Mouse (Mus musculus): ENCODE results near the gene Spata46. TPM values are rescaled to one million over a fixed set of nuclear protein-coding genes. Genes with fewer than 3 reads are reported as not detected.

The Spata46 gene
- polyA plus RNA-seq, 1 experiment from 2014 or later = 1.1 TPM

GRCm38 (mm10) chr1:170302456-170302855 lies 6.1 kb upstream of the Spata46 start:
- Histone ChIP-seq H3K9ac (no peak overlapping the region), H3K36me3 (peaks cover 35% of the 10 kb centered on the region), H3K27ac (replicated peaks) (no peak overlapping the region), H3K27me3 (replicated peaks) (no peaks in the 10 kb centered on the region), H3K4me2 (no peak overlapping the region), H3K9me3 (no peaks in the 10 kb centered on the region), H3K4me1 (peaks cover 4% of the 10 kb centered on the region; the same call in 1 of the 2 replicates), H3K4me3 (no peak overlapping the region)
- 75% methylated on average over 6 of the region's 6 CpGs for WGBS
- ATAC-seq (ENCODE audit: extremely low read depth, insufficient number of reproducible peaks, low FRiP score, low TSS enrichment) = no peak

- Histone ChIP-seq H3K27ac (replicated peaks) (no peak overlapping the region), H3K9me3 (no peaks in the 10 kb centered on the region), H3K36me3 (peaks cover 35% of the 10 kb centered on the region), H3K4me2 (no peak overlapping the region), H3K4me1 (peaks cover 4% of the 10 kb centered on the region; the same call in 1 of the 2 replicates), H3K27me3 (replicated peaks) (no peaks in the 10 kb centered on the region), H3K9ac (no peak overlapping the region), H3K4me3 (no peak overlapping the region)
- WGBS = 62% methylated on average over 6 of the region's 6 CpGs
- ATAC-seq (ENCODE audit: extremely low read depth, insufficient number of reproducible peaks, low FRiP score, low TSS enrichment) = no peak
These were observed 5.5 kb upstream of the Spata46 start for GRCm38 (mm10) chr1:170303103-170303502.

DNA sequence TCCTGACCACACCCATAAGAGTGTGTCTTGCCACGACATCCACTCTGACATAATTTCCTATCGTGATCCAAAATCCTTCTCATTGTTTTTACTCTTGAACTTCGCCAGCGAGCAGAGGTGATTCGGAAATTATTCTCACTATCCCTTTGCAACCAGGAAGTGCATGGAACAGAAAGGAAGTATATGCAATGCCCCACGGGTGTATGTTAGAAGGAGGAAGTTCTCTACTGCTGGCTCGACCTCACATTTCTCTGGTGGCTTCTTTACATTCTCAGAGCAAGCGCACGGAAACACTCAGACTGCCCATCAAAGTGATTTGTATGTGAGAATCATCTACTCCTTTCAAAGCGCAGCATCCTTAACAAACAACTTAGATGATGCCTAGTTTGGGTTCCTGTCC lies 3.6 kb upstream of the Spata46 start:
- H3K4me3 ChIP-seq = no peak overlapping the region
- H3K36me3 ChIP-seq = peaks cover 22% of the 10 kb centered on the region
- peaks cover 4% of the 10 kb centered on the region; the same call in 1 of the 2 replicates for H3K4me1 ChIP-seq
- H3K4me2 ChIP-seq = no peak overlapping the region
- no peak overlapping the region for H3K27ac ChIP-seq (replicated peaks)
- no peak overlapping the region for H3K9ac ChIP-seq
- no peaks in the 10 kb centered on the region for H3K27me3 ChIP-seq (replicated peaks)
- ATAC-seq (ENCODE audit: extremely low read depth, insufficient number of reproducible peaks, low FRiP score, low TSS enrichment) = no peak
- no peaks in the 10 kb centered on the region for H3K9me3 ChIP-seq
- WGBS = 81% methylated on average over 10 of the region's 10 CpGs

GRCm38 (mm10) chr1:170306232-170306631 lies 2.4 kb upstream of the Spata46 start, which contains the start of gene Gm7694:
Gene Gm7694 (minus strand): TSS chr1:170306332.
- Histone ChIP-seq H3K4me2 (no peak within 1 kb of the TSS), H3K4me3 (no peak within 1 kb of the TSS), H3K27me3 (replicated peaks) (no peaks in the 10 kb centered on the region), H3K4me1 (peaks cover 4% of the 10 kb centered on the region; the same call in 1 of the 2 replicates), H3K27ac (replicated peaks) (no peak within 1 kb of the TSS), H3K9ac (no peak within 1 kb of the TSS), H3K9me3 (no peaks in the 10 kb centered on the region), H3K36me3 (peaks cover 9% of the 10 kb centered on the region)
- ATAC-seq (ENCODE audit: extremely low read depth, insufficient number of reproducible peaks, low FRiP score, low TSS enrichment) = no peak
- 82% methylated on average over 4 of the region's 4 CpGs for WGBS

DNA sequence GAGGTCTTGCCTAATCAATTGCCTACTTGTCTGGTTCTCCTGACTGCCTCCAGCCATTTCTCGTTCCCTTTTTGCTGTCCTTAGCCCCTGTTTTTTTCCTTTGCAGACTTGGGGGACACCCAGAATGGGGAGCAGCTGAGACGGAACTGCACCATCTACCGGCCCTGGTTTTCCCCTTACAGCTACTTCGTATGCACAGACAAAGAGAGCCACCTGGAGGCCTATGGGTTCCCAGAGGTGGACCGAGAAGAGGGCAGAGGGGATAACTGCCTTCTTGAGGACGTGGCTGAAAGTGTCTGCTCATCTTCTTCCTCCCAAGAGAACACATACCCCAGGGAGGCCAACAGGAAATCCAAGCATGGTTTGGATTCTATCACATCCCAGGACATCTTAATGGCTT lies 2.8 kb downstream of the Spata46 start:
- H3K9ac ChIP-seq = no peak overlapping the region
- no peaks in the 10 kb centered on the region for H3K27me3 ChIP-seq (replicated peaks)
- no peaks in the 10 kb centered on the region for H3K9me3 ChIP-seq
- 68% methylated on average over 6 of the region's 6 CpGs for WGBS
- no peak for ATAC-seq (ENCODE audit: extremely low read depth, insufficient number of reproducible peaks, low FRiP score, low TSS enrichment)
- no peak overlapping the region for H3K4me2 ChIP-seq
- no peak overlapping the region for H3K27ac ChIP-seq (replicated peaks)
- no peak overlapping the region for H3K4me3 ChIP-seq
- H3K4me1 ChIP-seq = no peaks in the 10 kb centered on the region
- peaks cover 12% of the 10 kb centered on the region for H3K36me3 ChIP-seq

DNA sequence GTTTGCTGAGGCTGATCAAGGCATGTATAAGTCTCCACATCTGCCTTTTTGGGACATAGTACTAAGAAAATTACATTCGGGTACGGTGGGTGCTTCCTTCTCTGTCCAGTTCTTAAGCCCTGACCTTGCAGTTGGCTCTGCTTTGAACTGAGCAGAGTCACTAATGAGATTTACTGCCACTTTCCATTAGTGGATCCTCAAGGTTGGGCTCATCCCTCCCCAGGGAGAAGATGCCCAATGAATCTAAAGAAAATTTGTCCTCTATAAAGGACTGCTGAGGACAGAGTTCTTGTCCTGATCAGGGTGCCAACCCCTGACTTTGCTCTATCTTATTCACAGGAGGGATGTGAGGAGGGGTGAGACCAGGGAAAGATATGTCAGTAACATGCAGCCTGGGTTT lies 13.4 kb downstream of the Spata46 start:
- no peak overlapping the region for H3K27ac ChIP-seq (replicated peaks)
- ATAC-seq (ENCODE audit: extremely low read depth, insufficient number of reproducible peaks, low FRiP score, low TSS enrichment) = no peak
- 82% methylated on average over 2 of the region's 2 CpGs for WGBS

DNA sequence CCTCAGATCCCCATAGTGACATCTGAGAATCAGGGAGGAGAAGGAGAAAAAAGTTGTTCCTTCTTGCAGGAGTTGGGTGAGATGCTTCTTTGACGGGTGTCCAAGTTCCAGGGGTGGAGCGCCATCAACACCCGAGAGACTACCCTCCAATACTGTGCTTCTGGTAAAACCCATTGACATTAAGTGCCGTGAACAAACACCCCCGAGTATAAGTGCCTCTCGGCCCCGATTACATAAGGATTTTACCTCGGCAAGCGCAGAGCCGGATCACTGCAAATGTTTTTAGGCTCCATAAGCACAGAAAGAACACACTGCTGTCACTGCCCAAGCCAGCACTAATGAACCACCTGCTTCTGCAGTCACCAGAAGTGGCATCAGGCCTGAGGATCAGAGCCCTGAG lies 14.4 kb downstream of the Spata46 start:
- no peak for ATAC-seq (ENCODE audit: extremely low read depth, insufficient number of reproducible peaks, low FRiP score, low TSS enrichment)
- Histone ChIP-seq H3K27ac (replicated peaks) (no peak overlapping the region), H3K4me3 (no peak overlapping the region), H3K9me3 (no peaks in the 10 kb centered on the region), H3K36me3 (peaks cover 40% of the 10 kb centered on the region), H3K4me1 (no peaks in the 10 kb centered on the region), H3K27me3 (replicated peaks) (no peaks in the 10 kb centered on the region), H3K4me2 (no peak overlapping the region), H3K9ac (no peak overlapping the region)
- WGBS = 81% methylated on average over 10 of the region's 10 CpGs

More for the DNA sequence above, 13.4 kb downstream of the Spata46 start:
- H3K9me3 ChIP-seq = no peaks in the 10 kb centered on the region
- H3K27me3 ChIP-seq (replicated peaks) = no peaks in the 10 kb centered on the region
- H3K4me3 ChIP-seq = no peak overlapping the region
- no peak overlapping the region for H3K9ac ChIP-seq
- H3K4me1 ChIP-seq = no peaks in the 10 kb centered on the region
- peaks cover 40% of the 10 kb centered on the region for H3K36me3 ChIP-seq
- H3K4me2 ChIP-seq = no peak overlapping the region

GRCm38 (mm10) chr1:170324312-170324711 lies 15.7 kb downstream of the Spata46 start:
- H3K36me3 ChIP-seq = peaks cover 38% of the 10 kb centered on the region
- no peaks in the 10 kb centered on the region for H3K9me3 ChIP-seq
- no peak overlapping the region for H3K27ac ChIP-seq (replicated peaks)
- H3K4me2 ChIP-seq = no peak overlapping the region
- WGBS = 89% methylated on average over 1 of the region's 1 CpGs
- ATAC-seq (ENCODE audit: extremely low read depth, insufficient number of reproducible peaks, low FRiP score, low TSS enrichment) = no peak
- no peaks in the 10 kb centered on the region for H3K27me3 ChIP-seq (replicated peaks)
- H3K4me1 ChIP-seq = no peaks in the 10 kb centered on the region
- no peak overlapping the region for H3K4me3 ChIP-seq
- no peak overlapping the region for H3K9ac ChIP-seq

DNA sequence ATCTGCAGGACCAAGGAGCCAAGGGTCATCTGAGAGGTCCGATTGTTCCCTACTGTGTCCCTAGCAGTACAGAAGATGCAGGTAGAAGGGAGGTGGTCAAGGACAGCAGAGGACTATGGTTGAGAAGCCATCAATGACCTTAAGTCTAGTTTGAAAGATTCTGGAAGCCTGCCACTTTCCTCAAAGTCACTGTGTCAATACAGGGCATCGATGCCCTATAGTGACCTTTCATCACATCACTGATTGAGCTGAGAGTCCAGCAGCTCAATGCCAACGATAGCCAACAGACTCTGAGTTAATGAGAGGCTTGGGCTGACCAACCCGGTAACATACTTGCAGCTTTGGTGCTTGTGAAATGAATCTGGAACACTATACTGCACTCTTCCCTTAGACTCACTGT lies 16.7 kb downstream of the Spata46 start:
- no peak overlapping the region for H3K4me2 ChIP-seq
- ATAC-seq (ENCODE audit: extremely low read depth, insufficient number of reproducible peaks, low FRiP score, low TSS enrichment) = no peak
- H3K9ac ChIP-seq = no peak overlapping the region
- 77% methylated on average over 4 of the region's 4 CpGs for WGBS
- peaks cover 29% of the 10 kb centered on the region for H3K36me3 ChIP-seq
- no peak overlapping the region for H3K4me3 ChIP-seq
- no peaks in the 10 kb centered on the region for H3K4me1 ChIP-seq
- H3K27me3 ChIP-seq (replicated peaks) = no peaks in the 10 kb centered on the region
- H3K9me3 ChIP-seq = no peaks in the 10 kb centered on the region
- H3K27ac ChIP-seq (replicated peaks) = no peak overlapping the region

DNA sequence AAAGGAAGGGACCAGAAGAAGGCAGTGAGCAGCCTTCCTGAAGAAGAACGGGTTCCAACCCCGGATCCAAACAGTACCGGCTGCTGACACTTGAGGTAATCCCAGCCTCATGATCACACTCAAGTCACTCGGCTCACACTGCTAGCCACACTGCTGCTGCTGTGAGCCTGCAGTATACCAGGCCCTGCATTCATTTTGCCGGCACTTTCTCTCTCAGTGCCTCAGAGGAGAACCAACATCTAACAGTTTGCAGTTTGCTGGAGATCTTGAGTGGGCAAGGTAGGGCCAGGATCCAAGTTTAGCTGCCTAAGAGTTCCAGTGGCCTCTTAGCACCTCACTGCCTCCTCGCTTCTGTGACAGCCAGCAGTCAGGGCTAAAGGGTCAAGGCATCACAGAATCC lies 23.3 kb downstream of the Spata46 start:
- no peak overlapping the region for H3K4me2 ChIP-seq
- no peak overlapping the region for H3K4me3 ChIP-seq
- H3K4me1 ChIP-seq = peaks cover 20% of the 10 kb centered on the region
- no peaks in the 10 kb centered on the region for H3K9me3 ChIP-seq
- WGBS = 41% methylated on average over 6 of the region's 6 CpGs
- 0 out of 2 replicates have a peak overlapping the region, but pooled peaks have one; percentile 1 for H3K9ac ChIP-seq
- no peaks in the 10 kb centered on the region for H3K27me3 ChIP-seq (replicated peaks)
- ATAC-seq (ENCODE audit: extremely low read depth, insufficient number of reproducible peaks, low FRiP score, low TSS enrichment) = no peak
- 0 out of 2 replicates have a peak overlapping the region, but pooled peaks have one; percentile 33 for H3K27ac ChIP-seq (replicated peaks)
- peaks cover 33% of the 10 kb centered on the region for H3K36me3 ChIP-seq

GRCm38 (mm10) chr1:170332775-170333174 lies 24.2 kb downstream of the Spata46 start:
- Histone ChIP-seq H3K4me3 (no peak overlapping the region), H3K27ac (replicated peaks) (no peak overlapping the region), H3K9me3 (no peaks in the 10 kb centered on the region), H3K27me3 (replicated peaks) (no peaks in the 10 kb centered on the region), H3K9ac (no peak overlapping the region), H3K36me3 (peaks cover 29% of the 10 kb centered on the region), H3K4me2 (no peak overlapping the region), H3K4me1 (peaks cover 20% of the 10 kb centered on the region)
- WGBS = 66% methylated on average over 4 of the region's 4 CpGs
- no peak for ATAC-seq (ENCODE audit: extremely low read depth, insufficient number of reproducible peaks, low FRiP score, low TSS enrichment)

GRCm38 (mm10) chr1:170339943-170340342 lies 31.3 kb downstream of the Spata46 start:
- Histone ChIP-seq H3K4me1 (peaks cover 12% of the 10 kb centered on the region; the same call in 1 of the 2 replicates), H3K27me3 (replicated peaks) (no peaks in the 10 kb centered on the region), H3K27ac (replicated peaks) (no peak overlapping the region), H3K4me2 (no peak overlapping the region), H3K9me3 (no peaks in the 10 kb centered on the region), H3K9ac (no peak overlapping the region), H3K4me3 (no peak overlapping the region), H3K36me3 (peaks cover 12% of the 10 kb centered on the region)
- no peak for ATAC-seq (ENCODE audit: extremely low read depth, insufficient number of reproducible peaks, low FRiP score, low TSS enrichment)
- 91% methylated on average over 3 of the region's 3 CpGs for WGBS
